Mouse (Mus musculus) G1E (cell line): Measurements from ENCODE around the gene Camk1.

Experiments
- CTCF ChIP-seq: IDR thresholded peaks from 2 replicates; pipeline ENCODE4 v1.5.1; 2012; ENCODE audit warnings: low read depth, low read length, inconsistent platforms, mixed read lengths
- GATA1 ChIP-seq: IDR thresholded peaks from 2 replicates; pipeline ENCODE4 v1.6.1; 2012; ENCODE audit warnings: borderline replicate concordance, low read length, inconsistent platforms, mixed read lengths
- GATA2 ChIP-seq: IDR thresholded peaks from 2 replicates; pipeline ENCODE4 v1.6.1; 2012; ENCODE audit warnings: low read depth, low read length, inconsistent platforms, borderline replicate concordance
- TAL1 ChIP-seq: conservative IDR thresholded peaks from 2 replicates; pipeline ENCODE4 v1.6.1; 2012; ENCODE audit warnings: low read depth, low read length, inconsistent platforms, mixed read lengths

GRCm38 (mm10) chr6:113390715-113391114 is 46.9 kb upstream of the Camk1 start:
- no peak for TF ChIP-seq CTCF
- no peak for TF ChIP-seq GATA2
- TF ChIP-seq TAL1: no peak
- TF ChIP-seq GATA1: no peak
